Mouse (Mus musculus) ES-Bruce4 (cell line): ENCODE measurements around the gene Hist1h4d. TPM values are rescaled to one million over a fixed set of nuclear protein-coding genes. Genes with fewer than 3 reads are reported as not detected.
"Not testable (repeated sequence)": the region's sequence is repeated elsewhere in the genome, so short reads cannot be mapped to it uniquely, and the experiment has no call there.

Experiments
- H3K27ac ChIP-seq: 2 replicates; pipeline ENCODE4 v1.5.1; 2012; ENCODE audit warnings: low read length, inconsistent platforms; ENCODE audit not compliant: insufficient read depth
- H3K27me3 ChIP-seq: 2 replicates; pipeline ENCODE4 v1.6.1; 2012; ENCODE audit warnings: mild to moderate bottlenecking, low read length, inconsistent platforms; ENCODE audit not compliant: control insufficient read depth, poor library complexity, insufficient read depth, severe bottlenecking
- H3K36me3 ChIP-seq: 2 replicates; pipeline ENCODE4 v1.6.1; 2012; ENCODE audit warnings: inconsistent platforms, mild to moderate bottlenecking, low read length, moderate library complexity; ENCODE audit not compliant: control insufficient read depth, poor library complexity, insufficient read depth, severe bottlenecking
- H3K4me1 ChIP-seq: one replicate; pipeline ENCODE4 v1.8.1; 2011; ENCODE audit warnings: low read length; ENCODE audit not compliant: control insufficient read depth, insufficient read depth
- H3K4me3 ChIP-seq: 2 replicates; pipeline ENCODE4 v1.5.1; 2011; ENCODE audit warnings: low read depth, mild to moderate bottlenecking, low read length
- H3K9ac ChIP-seq: 2 replicates; pipeline ENCODE4 v1.6.1; 2012; ENCODE audit warnings: low read depth, mild to moderate bottlenecking, inconsistent platforms; ENCODE audit not compliant: poor library complexity, severe bottlenecking
- H3K9me3 ChIP-seq: replicated peaks from 2 replicates; pipeline ENCODE4 v1.6.1; 2012; ENCODE audit warnings: mild to moderate bottlenecking, low read length, inconsistent platforms; ENCODE audit not compliant: control insufficient read depth, poor library complexity, insufficient read depth, severe bottlenecking
- CTCF ChIP-seq: IDR thresholded peaks from one replicate; pipeline ENCODE4 v1.8.1; 2011; ENCODE audit warnings: low read depth, low read length
- EP300 ChIP-seq: IDR thresholded peaks from 2 replicates; pipeline ENCODE4 v1.6.1; 2011; ENCODE audit warnings: low read depth, low read length; ENCODE audit not compliant: insufficient read depth
- POLR2A ChIP-seq: IDR thresholded peaks from one replicate; pipeline ENCODE4 v1.8.1; 2011; ENCODE audit warnings: low read length; ENCODE audit not compliant: insufficient read depth
- polyA plus RNA-seq: library from polyadenylated mRNA; stranded (reverse); fragments of >200 nt; gene quantifications from 2 replicates; pipeline ENCODE4 v1.2.4, GENCODE M21; 2011; ENCODE audit warnings: low read depth; ENCODE audit not compliant: missing spikeins, insufficient read depth, insufficient read length

Gene Hist1h4d
- polyA plus RNA-seq, 1 experiment: 4.3 TPM

DNA sequence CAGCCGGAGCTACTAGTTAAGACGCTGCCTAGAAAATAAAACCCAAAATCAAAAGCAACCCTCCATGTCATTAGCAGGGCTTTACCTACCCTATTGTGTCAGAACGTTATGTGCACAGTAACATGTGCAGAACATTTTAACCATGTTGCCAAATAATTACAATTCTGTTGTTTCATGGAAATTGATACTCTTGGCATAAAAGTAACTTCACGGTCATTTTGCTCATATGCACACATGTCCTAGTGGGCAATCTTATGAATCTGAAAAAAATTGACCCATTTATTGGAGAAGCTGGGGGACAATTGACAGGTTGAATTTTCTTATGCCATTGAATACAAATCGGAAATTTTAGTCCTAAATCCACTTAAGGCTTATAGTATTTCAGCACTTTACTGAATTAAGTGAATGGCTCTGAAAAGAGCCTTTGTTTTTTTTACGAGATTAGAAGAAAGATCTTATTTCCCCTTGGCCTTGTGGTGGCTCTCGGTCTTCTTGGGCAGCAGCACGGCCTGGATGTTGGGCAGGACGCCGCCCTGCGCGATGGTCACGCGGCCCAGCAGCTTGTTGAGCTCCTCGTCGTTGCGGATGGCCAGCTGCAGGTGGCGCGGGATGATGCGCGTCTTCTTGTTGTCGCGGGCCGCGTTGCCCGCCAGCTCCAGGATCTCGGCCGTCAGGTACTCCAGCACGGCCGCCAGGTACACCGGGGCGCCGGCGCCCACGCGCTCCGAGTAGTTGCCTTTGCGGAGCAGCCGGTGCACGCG lies 11.0 kb upstream of the Hist1h4d start:
- not testable (repeated sequence) for H3K36me3 ChIP-seq, H3K4me1 ChIP-seq, H3K9me3 ChIP-seq, H3K27me3 ChIP-seq
- Histone ChIP-seq H3K9ac (peak overlapping the region; percentile 87), H3K4me3 (peak overlapping the region; percentile 60), H3K27ac (peak overlapping the region; percentile 93)
- TF ChIP-seq POLR2A: peak; percentile 57

DNA sequence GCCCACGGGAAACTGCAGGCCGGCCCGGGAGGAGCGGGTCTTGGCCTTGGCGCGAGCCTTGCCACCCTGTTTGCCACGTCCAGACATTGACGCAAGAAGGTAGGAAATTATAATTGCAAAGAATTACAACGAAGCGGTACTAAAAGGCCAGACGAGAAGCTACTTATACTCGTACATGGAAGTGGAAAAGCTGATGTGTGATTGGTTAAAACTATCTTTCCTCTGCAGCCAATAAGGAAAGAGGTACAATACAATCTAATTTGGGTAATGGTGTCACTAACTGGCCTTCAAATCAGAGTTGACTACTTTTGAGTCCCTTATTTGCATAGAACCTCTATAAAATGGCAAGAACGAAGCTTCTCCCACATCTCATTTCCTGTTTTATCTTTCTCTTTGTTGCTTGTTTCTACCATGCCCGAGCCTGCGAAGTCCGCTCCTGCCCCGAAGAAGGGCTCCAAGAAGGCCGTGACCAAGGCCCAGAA lies 10.3 kb upstream of the Hist1h4d start, which contains the start of the genes Hist1h2ae and Hist1h2bg:
Hist1h2ae (minus strand) TSS at position 199 of the 482 bp plus-strand sequence.
Hist1h2bg (plus strand) TSS at position 375 of the 482 bp plus-strand sequence.
- H3K4me1 ChIP-seq: no peaks in the 10 kb centered on the region
- H3K27me3 ChIP-seq: no peaks in the 10 kb centered on the region
- no peak for TF ChIP-seq CTCF
- no peak for TF ChIP-seq POLR2A
- TF ChIP-seq EP300: no peak
- H3K9ac ChIP-seq: peak within 1 kb of the TSS; percentile 96
- H3K4me3 ChIP-seq: peak within 1 kb of the TSS; percentile 78
- H3K36me3 ChIP-seq: no peaks in the 10 kb centered on the region
- H3K9me3 ChIP-seq: no peaks in the 10 kb centered on the region
- H3K27ac ChIP-seq: peak within 1 kb of the TSS; percentile 93

DNA sequence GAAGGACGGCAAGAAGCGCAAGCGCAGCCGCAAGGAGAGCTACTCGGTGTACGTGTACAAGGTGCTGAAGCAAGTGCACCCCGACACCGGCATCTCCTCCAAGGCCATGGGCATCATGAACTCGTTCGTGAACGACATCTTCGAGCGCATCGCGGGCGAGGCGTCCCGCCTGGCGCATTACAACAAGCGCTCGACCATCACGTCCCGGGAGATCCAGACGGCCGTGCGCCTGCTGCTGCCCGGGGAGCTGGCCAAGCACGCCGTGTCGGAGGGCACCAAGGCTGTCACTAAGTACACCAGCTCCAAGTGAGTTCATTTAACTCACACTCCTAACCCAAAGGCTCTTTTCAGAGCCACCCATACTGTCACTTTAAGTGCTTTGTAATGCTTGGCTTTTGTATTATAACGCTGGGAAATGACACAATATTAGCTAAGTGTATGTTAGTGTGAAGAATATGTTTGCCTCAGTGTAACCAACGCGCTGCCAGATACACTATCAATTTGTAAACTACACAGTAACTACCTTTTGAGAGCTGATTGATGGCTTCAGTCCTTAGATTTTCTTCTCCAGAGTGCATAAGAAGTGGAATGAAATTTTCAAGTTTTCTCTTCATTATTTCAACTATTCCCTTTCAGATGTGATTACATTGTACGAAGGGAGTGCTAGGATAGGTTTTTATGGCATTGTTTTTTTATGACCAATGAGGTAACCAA lies 9.7 kb upstream of the Hist1h4d start:
- peak; percentile 95 for TF ChIP-seq POLR2A
- not testable (repeated sequence) for H3K36me3 ChIP-seq, H3K9me3 ChIP-seq, H3K4me1 ChIP-seq, H3K27me3 ChIP-seq
- H3K4me3 ChIP-seq: peak overlapping the region; percentile 78
- peak overlapping the region; percentile 86 for H3K27ac ChIP-seq
- H3K9ac ChIP-seq: peak overlapping the region; percentile 96

DNA sequence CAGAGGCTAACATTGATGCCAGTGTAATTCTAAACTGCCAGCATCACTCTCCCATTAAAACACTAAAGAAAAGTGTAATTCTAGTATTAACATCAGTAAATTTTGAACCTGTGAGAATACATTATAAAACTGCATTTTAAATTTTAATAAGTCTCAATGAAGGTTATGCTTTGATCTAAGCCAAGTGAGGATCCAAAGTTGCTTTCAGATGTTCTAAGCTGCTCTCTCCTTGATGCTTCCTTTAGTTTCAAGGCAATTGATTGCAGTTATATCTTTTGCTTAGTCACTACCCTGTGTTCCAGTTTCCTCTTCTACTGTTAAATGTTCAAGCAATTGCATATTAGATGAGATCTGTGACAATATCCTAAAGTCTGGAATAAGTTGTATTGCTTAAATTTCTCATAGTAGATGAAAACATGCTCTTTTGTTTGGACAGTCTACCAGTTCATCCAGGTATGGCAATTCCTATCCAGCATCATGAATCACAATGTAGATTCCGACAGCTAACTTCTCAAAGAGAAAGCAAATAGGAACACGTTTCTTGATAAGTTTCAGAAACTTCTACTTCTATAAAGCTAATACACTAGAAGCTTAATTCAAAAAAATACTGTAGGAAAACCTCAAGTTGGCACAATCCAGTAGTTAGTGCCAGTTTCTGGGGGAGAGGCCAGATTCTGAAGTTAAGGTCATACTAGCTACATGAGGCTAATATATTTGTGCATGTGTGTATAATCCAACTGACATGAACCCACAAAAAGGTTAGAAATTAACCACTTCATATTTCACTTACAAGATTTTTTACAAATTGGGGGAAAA lies 9.0 kb upstream of the Hist1h4d start:
- Histone ChIP-seq H3K4me1 (no peaks in the 10 kb centered on the region), H3K9me3 (no peaks in the 10 kb centered on the region), H3K27ac (peak overlapping the region; percentile 44), H3K9ac (peak overlapping the region; percentile 96), H3K4me3 (no peak overlapping the region), H3K36me3 (no peaks in the 10 kb centered on the region), H3K27me3 (no peaks in the 10 kb centered on the region)
- TF ChIP-seq CTCF: no peak
- no peak for TF ChIP-seq POLR2A
- TF ChIP-seq EP300: no peak

DNA sequence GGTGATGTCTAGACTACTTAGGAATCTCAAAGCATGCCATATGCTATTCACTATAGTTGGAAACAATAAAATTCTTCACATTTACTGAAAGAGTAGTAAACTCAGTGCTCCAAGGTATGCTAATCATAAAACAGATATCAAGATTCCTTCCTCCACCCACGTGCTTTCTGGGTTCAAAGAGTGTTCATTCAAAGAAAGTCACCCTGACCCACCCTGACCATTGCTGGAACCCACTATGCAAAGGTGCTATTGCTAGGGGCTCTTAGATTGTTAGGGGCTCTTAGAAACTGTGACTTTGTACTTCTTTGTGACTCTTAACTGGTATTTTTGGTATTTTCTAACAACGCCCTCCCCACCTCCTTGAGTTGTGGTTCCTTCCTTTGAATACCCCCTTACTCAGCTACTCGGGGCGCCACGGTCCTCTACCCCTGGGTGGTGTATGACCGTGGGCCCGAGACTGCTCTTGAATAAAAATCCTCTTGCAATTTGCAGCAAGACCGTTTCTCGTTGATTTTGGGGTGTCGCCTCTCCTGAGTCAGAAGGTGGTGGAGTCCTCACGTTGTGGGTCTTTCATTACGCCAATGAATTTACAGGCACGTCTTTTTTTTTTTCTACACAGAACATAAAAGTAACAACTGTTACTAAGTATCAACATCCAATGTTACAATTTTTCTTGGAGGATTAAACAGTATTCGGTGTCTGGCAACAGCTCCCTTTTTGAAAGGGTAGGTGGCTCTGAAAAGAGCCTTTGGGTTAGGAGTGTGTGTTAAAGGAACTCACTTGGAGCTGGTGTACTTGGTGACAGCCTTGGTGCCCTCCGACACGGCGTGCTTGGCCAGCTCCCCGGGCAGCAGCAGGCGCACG lies 8.1 kb upstream of the Hist1h4d start:
- H3K9me3 ChIP-seq, H3K27me3 ChIP-seq, H3K36me3 ChIP-seq, H3K4me1 ChIP-seq: not testable (repeated sequence)
- Histone ChIP-seq H3K9ac (peak overlapping the region; percentile 96), H3K27ac (peak overlapping the region; percentile 97), H3K4me3 (peak overlapping the region; percentile 72)

DNA sequence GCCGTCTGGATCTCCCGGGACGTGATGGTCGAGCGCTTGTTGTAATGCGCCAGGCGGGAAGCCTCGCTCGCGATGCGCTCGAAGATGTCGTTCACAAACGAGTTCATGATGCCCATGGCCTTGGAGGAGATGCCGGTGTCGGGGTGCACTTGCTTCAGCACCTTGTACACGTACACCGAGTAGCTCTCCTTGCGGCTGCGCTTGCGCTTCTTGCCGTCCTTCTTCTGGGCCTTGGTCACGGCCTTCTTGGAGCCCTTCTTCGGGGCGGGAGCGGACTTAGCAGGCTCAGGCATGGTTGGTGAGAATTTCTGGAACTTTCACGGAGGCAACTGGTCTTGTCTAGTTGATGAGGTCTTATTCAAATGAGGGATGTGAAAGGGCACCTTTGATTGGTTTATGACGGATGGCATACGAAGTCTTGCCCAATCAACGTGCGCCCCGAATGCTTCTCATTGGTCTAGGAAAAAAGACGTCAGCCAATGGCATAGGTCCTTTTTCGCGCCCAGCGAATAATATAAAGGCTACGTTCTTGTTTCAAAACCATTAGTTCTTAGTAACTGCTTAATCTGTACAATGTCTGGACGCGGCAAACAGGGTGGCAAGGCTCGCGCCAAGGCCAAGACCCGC lies 7.4 kb upstream of the Hist1h4d start, which contains the start of the genes Hist1h2bf and Hist1h2ad:
Hist1h2bf (minus strand) TSS at position 299 of the 627 bp plus-strand sequence.
Hist1h2ad (plus strand) TSS at position 484 of the 627 bp plus-strand sequence.
- H3K27me3 ChIP-seq, H3K36me3 ChIP-seq, H3K4me1 ChIP-seq, H3K9me3 ChIP-seq: not testable (repeated sequence)
- peak within 1 kb of the TSS; percentile 96 for H3K9ac ChIP-seq
- peak within 1 kb of the TSS; percentile 72 for H3K4me3 ChIP-seq
- peak within 1 kb of the TSS; percentile 97 for H3K27ac ChIP-seq
